Mouse (Mus musculus): ENCODE data around the gene D11Wsu47e.

DNA sequence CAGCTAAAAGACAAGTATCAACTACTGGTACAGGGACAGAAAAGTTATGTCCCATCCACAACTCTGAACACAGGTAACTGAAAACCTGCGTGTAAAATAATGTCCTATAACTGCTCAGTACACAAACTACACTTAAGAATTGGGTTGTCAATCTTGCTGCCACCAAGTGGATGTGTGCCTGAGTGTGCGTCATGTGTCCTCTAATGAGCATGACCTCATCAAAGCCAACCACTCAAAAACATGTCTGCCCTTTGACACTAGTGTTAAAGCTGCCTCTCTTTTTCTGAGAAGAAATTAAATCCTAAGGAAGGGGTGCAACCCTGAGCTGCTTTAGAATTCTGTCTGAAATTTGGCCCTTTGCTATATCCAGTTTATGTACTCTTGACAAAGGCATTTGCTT is 19.9 kb upstream of the D11Wsu47e start:
- TF ChIP-seq CTCF (IDR thresholded peaks at IDR 0.05; ENCODE audit: extremely low read depth, insufficient read depth, insufficient read length, insufficient replicate concordance) (no peak), POLR2A (IDR thresholded peaks at IDR 0.05; ENCODE audit: low read depth, low read length) (no peak)
